ENCODE assay signal across 9 mouse cellular contexts in genomic region chr10:78463769-78464167, GRCm38 (mm10). TPM values are rescaled to one million over a fixed set of nuclear protein-coding genes. Genes with fewer than 3 reads are reported as not detected.
A peak's percentile ranks its signal among the peaks of the same experiment; 100 is the strongest.
DNase-seq lines count a peak whose midpoint lies in the region; ATAC-seq and TF ChIP-seq lines count a peak whose summit lies in the region.
"Had no signal": no experiment of that assay in that cellular context is flagged by ENCODE, and none has a peak within 500 bp of the region (broad histone marks: within the 10 kb centered on the region; RNA-seq: fewer than 3 reads in every experiment).

No protein-coding gene starts in this region.

- no peak for TF ChIP-seq POLR2A in liver, adult 2 months (IDR thresholded peaks at IDR 0.05; ENCODE audit: extremely low read depth, insufficient read depth, low read length)

- no peaks in the 10 kb centered on the region for H3K27me3 ChIP-seq in liver, adult 2 months (ENCODE audit: control insufficient read depth, insufficient read depth, low read length)
- H3K27me3 ChIP-seq in embryonic facial prominence, embryonic 14.5 days (replicated peaks; ENCODE audit: control insufficient read depth, insufficient read depth, low read length): no peaks in the 10 kb centered on the region
- H3K27me3 ChIP-seq in intestine, postnatal 0 days (replicated peaks; ENCODE audit: control insufficient read depth, insufficient read depth, low read length): no peaks in the 10 kb centered on the region
- H3K27me3 ChIP-seq in neural tube, embryonic 12.5 days (replicated peaks): peaks cover 3% of the 10 kb centered on the region; the same call in 1 of the 2 replicates

- H3K9me3 ChIP-seq in embryonic facial prominence, embryonic 14.5 days (ENCODE audit: control insufficient read depth, low read length): no peaks in the 10 kb centered on the region
- no peaks in the 10 kb centered on the region for H3K9me3 ChIP-seq in intestine, postnatal 0 days (ENCODE audit: control insufficient read depth)
- H3K9me3 ChIP-seq in neural tube, embryonic 12.5 days: no peaks in the 10 kb centered on the region

- H3K4me1 ChIP-seq in liver, adult 2 months (ENCODE audit: control insufficient read depth, insufficient read depth, low read length): peaks cover 29% of the 10 kb centered on the region
- 0 out of 2 replicates have a peak, but pooled peaks cover 4% of the 10 kb centered on the region for H3K4me1 ChIP-seq in embryonic facial prominence, embryonic 14.5 days (ENCODE audit: control insufficient read depth, insufficient read depth, low read length)
- H3K4me1 ChIP-seq in intestine, postnatal 0 days (replicated peaks; ENCODE audit: control insufficient read depth, insufficient read depth, low read length): 0 out of 2 replicates have a peak, but pooled peaks cover 7% of the 10 kb centered on the region
- peaks cover 15% of the 10 kb centered on the region for H3K4me1 ChIP-seq in neural tube, embryonic 12.5 days

- H3K36me3 ChIP-seq in liver, adult 2 months (ENCODE audit: control insufficient read depth, insufficient read depth, low read length): no peaks in the 10 kb centered on the region
- no peaks in the 10 kb centered on the region for H3K36me3 ChIP-seq in embryonic facial prominence, embryonic 14.5 days (ENCODE audit: control insufficient read depth, insufficient read depth, low read length)
- H3K36me3 ChIP-seq in intestine, postnatal 0 days (ENCODE audit: control insufficient read depth, insufficient read depth): no peaks in the 10 kb centered on the region
- no peaks in the 10 kb centered on the region for H3K36me3 ChIP-seq in neural tube, embryonic 12.5 days

- peak overlapping the region; percentile 99 for H3K4me2 ChIP-seq in embryonic facial prominence, embryonic 14.5 days (ENCODE audit: low read depth, low read length)
- H3K4me2 ChIP-seq in intestine, postnatal 0 days (replicated peaks; ENCODE audit: low read depth): peak overlapping the region; percentile 97
- peak overlapping the region; percentile 99 for H3K4me2 ChIP-seq in neural tube, embryonic 12.5 days (replicated peaks)

- H3K9ac ChIP-seq in liver, adult 2 months (ENCODE audit: low read depth, low read length): peak overlapping the region; percentile 85
- peak overlapping the region; percentile 70; the same call in 1 of the 2 replicates for H3K9ac ChIP-seq in embryonic facial prominence, embryonic 14.5 days (ENCODE audit: low read depth, low read length)
- peak overlapping the region; percentile 55 for H3K9ac ChIP-seq in intestine, postnatal 0 days (ENCODE audit: low read depth, low read length)
- H3K9ac ChIP-seq in neural tube, embryonic 12.5 days: peak overlapping the region; percentile 59; the same call in 1 of the 2 replicates

- peaks cover 16% of the 10 kb centered on the region; the same call in 1 of the 2 replicates for H3K79me2 ChIP-seq in liver, adult 2 months (ENCODE audit: control insufficient read depth, insufficient read depth, low read length)

- 28% methylated on average over 3 of the region's 3 CpGs for WGBS in liver, adult 2 months
- 76% methylated on average over 3 of the region's 3 CpGs for WGBS in embryonic facial prominence, embryonic 14.5 days
- WGBS in intestine, postnatal 0 days: 46% methylated on average over 3 of the region's 3 CpGs
- 80% methylated on average over 3 of the region's 3 CpGs for WGBS in neural tube, embryonic 12.5 days

- no peak for DNase-seq in liver, adult 2 months (ENCODE audit: extremely low read depth, low read depth, low spot score)
- no peak for DNase-seq in liver
- DNase-seq in embryonic facial prominence, embryonic 14.5 days (ENCODE audit: low spot score): no peak
- DNase-seq in layer of hippocampus, adult 11-12 months (ENCODE audit: low spot score): no peak
- no peak for DNase-seq in gastrocnemius, adult 8-10 months (ENCODE audit: low spot score in 2 of 2)
- no peak for DNase-seq in ovary, postnatal 14 days (ENCODE audit: low spot score)
- DNase-seq: adrenal gland, postnatal 14 days had no signal

- no peak for ATAC-seq in embryonic facial prominence, embryonic 14.5 days (ENCODE audit: low read depth)
- ATAC-seq in intestine, postnatal 0 days: peak; percentile 16
- ATAC-seq in neural tube, embryonic 12.5 days (ENCODE audit: low FRiP score, low read depth): no peak

- peak overlapping the region; percentile 78 for H3K27ac ChIP-seq in liver, adult 2 months (replicated peaks; ENCODE audit: insufficient read depth, low read depth, low read length)
- no peak overlapping the region for H3K27ac ChIP-seq in embryonic facial prominence, embryonic 14.5 days (replicated peaks; ENCODE audit: low read depth, low read length)
- H3K27ac ChIP-seq in intestine, postnatal 0 days (ENCODE audit: low read depth, low read length): peak overlapping the region; percentile 92
- H3K27ac ChIP-seq in neural tube, embryonic 12.5 days: no peak overlapping the region

- TF ChIP-seq CTCF in liver, adult 2 months (IDR thresholded peaks at IDR 0.05; ENCODE audit: low read depth, low read length): no peak
- no peak for TF ChIP-seq CTCF in intestine, postnatal 0 days (IDR thresholded peaks at IDR 0.05; ENCODE audit: low read depth)

- H3K4me3 ChIP-seq in liver, adult 2 months (ENCODE audit: insufficient read depth, low read depth, low read length): peak overlapping the region; percentile 73
- H3K4me3 ChIP-seq in embryonic facial prominence, embryonic 14.5 days (ENCODE audit: low read depth, low read length): peak overlapping the region; percentile 68
- H3K4me3 ChIP-seq in intestine, postnatal 0 days (ENCODE audit: low read depth, low read length): peak overlapping the region; percentile 67
- H3K4me3 ChIP-seq in neural tube, embryonic 12.5 days: peak overlapping the region; percentile 61

RNA-seq across cellular contexts. Expression of gene Pdxk, which starts 1.0 kb away (rescaled TPM):
- total RNA-seq in liver, adult 2 months (2014; rRNA removed): 19.9 TPM in 2 replicates
- polyA plus RNA-seq in liver, adult 2 months (2012; rRNA removed): 29.2 and 29.5 TPM in 2 replicates
- 8.1 and 8.2 TPM in 2 replicates for polyA plus RNA-seq in embryonic facial prominence, embryonic 14.5 days (2014; fragmentation: Nextera tagmentation; extraction: Ambion mirVana)
- polyA plus RNA-seq in intestine, postnatal 0 days (2015; fragmentation: Nextera tagmentation; extraction: Ambion mirVana): 22.8 and 26.5 TPM in 2 replicates
- 9.0 and 9.4 TPM in 2 replicates for polyA plus RNA-seq in neural tube, embryonic 12.5 days (2016; fragmentation: Nextera tagmentation; extraction: Ambion mirVana)
- total RNA-seq in gastrocnemius, adult 8-10 months (2022): 1 to 10 TPM; 5.0 to 6.9 (median 6.3) TPM

RNA-seq across cellular contexts. Expression of gene Cstb, which starts 38.3 kb away (rescaled TPM):
- total RNA-seq in liver, adult 2 months (2014; rRNA removed): 52.0 and 60.8 TPM in 2 replicates
- 41.4 and 47.5 TPM in 2 replicates for polyA plus RNA-seq in liver, adult 2 months (2012; rRNA removed)
- polyA plus RNA-seq in embryonic facial prominence, embryonic 14.5 days (2014; fragmentation: Nextera tagmentation; extraction: Ambion mirVana): 249 and 258 TPM in 2 replicates
- polyA plus RNA-seq in intestine, postnatal 0 days (2015; fragmentation: Nextera tagmentation; extraction: Ambion mirVana): 1,208 and 1,296 TPM in 2 replicates
- 105 and 110 TPM in 2 replicates for polyA plus RNA-seq in neural tube, embryonic 12.5 days (2016; fragmentation: Nextera tagmentation; extraction: Ambion mirVana)
- total RNA-seq in gastrocnemius, adult 8-10 months (2022): 10 to 100 TPM in 3 of 4 experiments, 1 to 10 TPM in 1; 7.8 to 12.6 (median 11.0) TPM

RNA-seq across cellular contexts. Expression of gene Rrp1, which starts 50.9 kb away (rescaled TPM):
- total RNA-seq in liver, adult 2 months (2014; rRNA removed): 39.8 and 41.9 TPM in 2 replicates
- polyA plus RNA-seq in liver, adult 2 months (2012; rRNA removed): 30.7 and 37.6 TPM in 2 replicates
- 204 and 237 TPM in 2 replicates for polyA plus RNA-seq in embryonic facial prominence, embryonic 14.5 days (2014; fragmentation: Nextera tagmentation; extraction: Ambion mirVana)
- 141 and 148 TPM in 2 replicates for polyA plus RNA-seq in intestine, postnatal 0 days (2015; fragmentation: Nextera tagmentation; extraction: Ambion mirVana)
- polyA plus RNA-seq in neural tube, embryonic 12.5 days (2016; fragmentation: Nextera tagmentation; extraction: Ambion mirVana): 333 and 347 TPM in 2 replicates
- 10 to 100 TPM; 54.6 to 63.3 (median 59.5) TPM for total RNA-seq in gastrocnemius, adult 8-10 months (2022)

RNA-seq across cellular contexts. Expression of gene Olfr1358, which starts 53.5 kb away (rescaled TPM):
- not detected in 2 replicates for total RNA-seq in liver, adult 2 months (2014; rRNA removed)
- not detected in 2 replicates for polyA plus RNA-seq in liver, adult 2 months (2012; rRNA removed)
- polyA plus RNA-seq in embryonic facial prominence, embryonic 14.5 days (2014; fragmentation: Nextera tagmentation; extraction: Ambion mirVana): not detected in 2 replicates
- polyA plus RNA-seq in intestine, postnatal 0 days (2015; fragmentation: Nextera tagmentation; extraction: Ambion mirVana): not detected in 2 replicates
- polyA plus RNA-seq in neural tube, embryonic 12.5 days (2016; fragmentation: Nextera tagmentation; extraction: Ambion mirVana): not detected in 2 replicates
- not detected for total RNA-seq in gastrocnemius, adult 8-10 months (2022)
- total RNA-seq: adrenal gland, postnatal 14 days had no signal

Comparison
In these comparisons a context has a peak if more than half of its experiments do, and no peak if none do; other contexts are left out.
1. H3K27ac ChIP-seq: peak in liver, adult 2 months (single experiment) and intestine, postnatal 0 days (single experiment); none in embryonic facial prominence, embryonic 14.5 days (single experiment) and neural tube, embryonic 12.5 days (single experiment).
2. Peak in every context shown above with its lines, with median percentiles within 50 percentile points of each other: H3K4me3 ChIP-seq, H3K9ac ChIP-seq and H3K4me2 ChIP-seq.